Mouse (Mus musculus): ENCODE results near the gene A530084C06Rik.

A530084C06Rik gene

GRCm38 (mm10) chr13:31543021-31543420, 16.1 kb downstream of the A530084C06Rik start:
- no peak for DNase-seq (ENCODE audit: low read depth, low spot score)

DNA sequence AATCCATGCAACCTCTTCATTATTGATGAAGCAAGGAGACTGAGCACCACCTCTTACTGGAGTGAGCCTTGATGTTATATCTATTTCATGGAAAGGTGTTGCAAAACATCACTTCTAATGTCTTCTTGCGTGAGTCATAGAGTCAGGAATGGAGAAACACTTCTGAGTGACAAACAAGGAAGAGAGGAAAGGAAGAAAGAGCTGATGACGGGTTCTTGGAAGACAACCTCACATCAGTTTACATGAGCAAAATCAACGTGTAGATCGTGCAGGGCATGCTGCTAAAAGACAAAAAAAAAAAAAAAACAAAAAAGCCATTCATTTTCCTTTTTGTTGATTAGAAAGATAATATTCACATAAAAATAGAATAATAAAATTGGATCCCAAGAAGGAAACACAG, 24.4 kb downstream of the A530084C06Rik start:
- no peak for DNase-seq (ENCODE audit: low read depth, low spot score)

GRCm38 (mm10) chr13:31531651-31532061, 27.5 kb downstream of the A530084C06Rik start:
- DNase-seq (ENCODE audit: low read depth, low spot score) = no peak

DNA sequence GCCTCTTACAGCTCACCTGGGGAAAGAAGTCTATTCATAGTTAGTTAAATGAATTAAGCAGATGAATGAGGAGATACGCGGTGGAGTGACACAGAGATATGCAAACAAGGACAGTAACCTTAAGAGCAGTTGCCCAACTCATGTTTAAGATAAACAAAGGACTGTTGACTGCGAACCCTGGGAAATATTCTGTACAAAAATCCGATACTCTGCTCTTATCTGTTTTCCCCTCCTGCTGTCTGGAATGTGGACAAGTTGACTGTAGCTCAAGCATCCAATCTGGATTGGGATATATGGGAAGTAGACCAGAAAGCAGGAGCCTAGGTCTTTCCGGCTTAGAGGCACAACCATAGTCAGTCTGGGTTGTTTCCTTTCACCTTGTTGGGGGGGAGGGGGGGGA, 27.9 kb downstream of the A530084C06Rik start:
- no peak for DNase-seq (ENCODE audit: low read depth, low spot score)

DNA sequence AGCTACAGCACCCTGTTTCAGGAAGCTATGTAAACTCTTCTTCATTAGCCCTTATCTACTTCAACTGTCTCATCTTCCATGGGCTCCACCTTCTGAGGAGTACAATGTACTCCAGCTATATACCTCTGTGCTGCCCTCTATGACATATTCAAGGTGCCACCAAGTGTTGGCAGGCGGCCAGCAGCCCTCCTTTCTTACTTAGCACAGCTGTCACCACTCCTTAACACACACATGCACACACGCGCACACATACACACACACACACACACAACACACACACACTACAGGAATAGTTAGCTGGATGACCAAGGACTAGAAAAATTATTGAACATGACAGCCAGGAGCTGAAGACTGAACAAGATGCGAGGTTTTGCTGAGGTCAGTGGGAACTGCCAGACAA, 34.2 kb downstream of the A530084C06Rik start:
- DNase-seq (ENCODE audit: low read depth, low spot score) = no peak

DNA sequence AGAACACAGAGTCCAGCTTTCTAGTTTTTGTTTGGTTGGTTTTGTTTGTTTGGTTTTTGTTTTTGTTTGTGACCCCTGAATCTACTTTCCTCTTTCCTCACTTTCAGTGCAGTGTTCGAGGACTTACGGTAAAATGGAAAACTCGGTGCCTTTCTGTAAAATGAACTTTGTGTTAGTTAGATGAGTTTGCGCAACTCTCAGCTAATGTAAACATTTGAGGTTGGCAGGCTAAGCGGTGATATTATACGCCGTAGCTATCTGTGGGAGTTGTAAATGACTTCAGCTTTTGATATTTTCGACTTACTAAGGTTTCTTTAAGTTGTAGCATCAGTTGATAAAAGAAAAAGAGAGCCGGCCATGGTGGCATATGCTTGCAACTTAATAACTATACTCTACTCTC, 40.2 kb downstream of the A530084C06Rik start:
- no peak for DNase-seq (ENCODE audit: low read depth, low spot score)

DNA sequence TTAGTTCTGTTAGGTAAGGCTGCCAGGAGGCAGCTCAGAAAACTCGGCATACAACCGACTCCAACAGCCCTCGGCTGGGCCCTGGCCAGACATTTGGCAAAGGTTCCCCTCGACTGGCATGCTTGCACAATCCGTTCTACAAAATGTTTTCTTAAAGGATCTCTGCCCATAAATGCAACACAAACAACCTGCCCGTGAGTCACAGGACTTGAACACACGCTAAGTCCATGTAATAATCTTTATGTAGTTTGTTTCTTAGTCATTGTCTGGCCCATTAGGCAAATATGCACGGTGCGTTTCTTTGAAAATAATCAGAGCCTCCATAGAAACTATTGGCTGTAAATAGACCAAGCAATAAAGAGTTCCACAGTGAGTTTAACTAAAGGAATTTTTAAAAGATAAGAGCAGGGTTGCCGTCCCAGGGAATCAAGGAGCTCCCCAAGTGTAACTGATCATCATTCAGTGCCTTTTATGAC, 40.7 kb downstream of the A530084C06Rik start:
- DNase-seq (ENCODE audit: low read depth, low spot score) = no peak

DNA sequence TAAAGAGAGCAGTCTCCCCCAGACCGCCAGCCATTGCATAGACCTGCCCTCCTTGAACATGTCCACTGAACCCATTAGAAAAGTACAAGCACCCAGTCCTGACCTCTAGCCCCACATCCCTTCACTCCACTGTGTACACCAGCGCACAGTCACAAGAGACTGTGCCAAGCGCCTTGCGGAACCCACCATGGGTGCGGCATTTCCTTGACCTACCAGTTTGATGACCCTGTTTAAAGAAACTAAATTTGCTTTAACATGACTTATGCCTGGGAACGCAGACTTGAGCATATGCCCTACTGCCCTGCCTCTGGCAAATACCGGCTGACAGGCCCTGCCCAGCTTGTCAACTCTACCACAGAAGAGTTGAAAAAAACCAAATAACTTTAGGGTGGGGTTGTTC, 43.9 kb downstream of the A530084C06Rik start:
- DNase-seq (ENCODE audit: low read depth, low spot score) = no peak

DNA sequence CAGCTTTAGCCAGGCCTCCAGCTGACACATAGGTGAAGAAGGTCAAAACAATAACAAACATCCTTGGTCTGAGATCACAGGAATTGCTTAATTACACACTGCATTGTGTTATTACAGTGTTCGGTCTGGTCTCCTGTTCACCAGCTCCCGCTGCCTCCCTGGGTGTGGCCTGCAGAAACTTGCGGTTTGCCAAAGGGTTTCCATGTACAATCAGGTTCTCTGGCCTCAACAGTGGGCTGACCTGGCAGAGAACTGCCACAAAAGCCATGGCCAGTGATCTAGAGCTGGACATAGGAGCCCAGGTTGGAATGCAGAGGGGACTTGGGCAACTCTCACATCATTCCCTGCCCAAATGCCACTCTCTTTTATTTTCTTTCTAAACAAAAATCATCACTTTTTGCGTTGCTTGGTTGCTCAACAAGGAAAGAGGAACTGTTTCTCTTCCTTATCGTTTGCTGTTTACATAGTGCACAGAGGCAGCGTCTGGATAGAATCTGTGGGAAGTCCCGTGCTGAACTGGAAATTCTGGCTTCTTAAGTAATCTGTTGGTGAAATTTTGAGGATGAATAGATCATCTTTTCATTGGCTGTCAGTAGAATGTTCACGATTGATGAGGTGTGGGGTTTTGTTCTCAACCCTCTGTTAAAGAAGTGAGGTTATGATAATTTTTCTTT, 52.5 kb downstream of the A530084C06Rik start:
- DNase-seq (ENCODE audit: low read depth, low spot score) = no peak

Data from c-Kit-negative CD71-positive TER-119-positive erythroid progenitor cells, embryonic 14.5 days (primary cell).